Mouse (Mus musculus): ENCODE results near the gene Slc22a23. TPM values are rescaled to one million over a fixed set of nuclear protein-coding genes. Genes with fewer than 3 reads are reported as not detected.

The Slc22a23 gene
- polyA plus RNA-seq, 1 experiment = 12.7 TPM

DNA sequence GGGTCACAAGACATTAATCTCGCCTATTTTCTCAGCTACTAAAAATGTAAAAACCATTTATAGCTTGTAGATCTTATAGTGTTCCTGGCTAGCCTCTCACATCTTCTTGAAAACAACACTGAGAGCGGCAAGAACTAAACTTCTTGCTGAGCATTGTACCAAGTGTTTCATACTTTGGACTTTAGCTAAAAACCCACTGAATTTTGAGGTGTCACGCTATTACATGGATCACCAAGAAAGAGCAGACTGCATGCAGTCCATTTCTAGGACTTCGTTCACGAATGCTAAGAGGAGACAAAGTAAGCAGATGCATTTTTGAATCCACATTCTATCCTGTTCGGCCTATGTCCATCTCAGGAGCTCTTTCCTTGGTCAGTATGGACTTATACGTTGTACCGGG lies 78.9 kb downstream of the Slc22a23 start:
- Histone ChIP-seq H3K27me3 (ENCODE audit: control insufficient read depth, insufficient read depth, low read length) (no peaks in the 10 kb centered on the region), H3K4me3 (ENCODE audit: control insufficient read depth, insufficient read depth, low read length) (no peak overlapping the region), H3K27ac (ENCODE audit: control insufficient read depth, insufficient read depth, low read length) (no peak overlapping the region), H3K4me1 (replicated peaks; ENCODE audit: control insufficient read depth, insufficient read depth, low read length) (no peaks in the 10 kb centered on the region), H3K36me3 (ENCODE audit: control insufficient read depth, insufficient read depth, low read length) (no peaks in the 10 kb centered on the region)
- 95% methylated on average over 8 of the region's 8 CpGs for WGBS
- TF ChIP-seq POLR2A (IDR thresholded peaks at IDR 0.05; ENCODE audit: control insufficient read depth, extremely low read depth, insufficient read depth, low read length, poor library complexity) = no peak
- no peak for TF ChIP-seq CTCF (IDR thresholded peaks at IDR 0.05; ENCODE audit: borderline replicate concordance, control insufficient read depth, extremely low read depth, insufficient read depth, low read length, poor library complexity)
- DNase-seq = no peak

DNA sequence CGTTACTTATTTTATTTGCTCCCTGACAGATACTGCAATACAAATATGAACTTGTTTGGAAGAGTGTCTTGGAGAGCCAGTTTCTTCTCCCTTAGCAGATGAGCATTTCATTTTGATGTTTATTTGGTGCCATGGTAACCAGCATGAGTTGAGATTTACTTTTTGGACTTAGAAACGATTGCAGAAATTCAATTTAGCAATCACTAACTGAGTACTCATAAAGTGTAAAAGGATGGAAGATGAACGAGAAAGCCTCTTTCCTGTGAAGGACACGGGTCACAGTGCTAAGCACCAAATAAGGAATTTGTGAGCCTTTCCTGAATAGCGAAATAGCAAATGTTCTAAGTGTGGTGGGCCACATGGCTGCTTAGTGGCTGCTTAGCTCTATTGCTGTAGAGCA lies 79.4 kb downstream of the Slc22a23 start:
- no peak overlapping the region for H3K4me3 ChIP-seq (ENCODE audit: control insufficient read depth, insufficient read depth, low read length)
- no peak for DNase-seq
- no peak overlapping the region for H3K27ac ChIP-seq (ENCODE audit: control insufficient read depth, insufficient read depth, low read length)
- H3K36me3 ChIP-seq (ENCODE audit: control insufficient read depth, insufficient read depth, low read length) = no peaks in the 10 kb centered on the region
- no peaks in the 10 kb centered on the region for H3K4me1 ChIP-seq (replicated peaks; ENCODE audit: control insufficient read depth, insufficient read depth, low read length)
- 86% methylated on average over 5 of the region's 5 CpGs for WGBS
- TF ChIP-seq POLR2A (IDR thresholded peaks at IDR 0.05; ENCODE audit: control insufficient read depth, extremely low read depth, insufficient read depth, low read length, poor library complexity) = no peak
- TF ChIP-seq CTCF (IDR thresholded peaks at IDR 0.05; ENCODE audit: borderline replicate concordance, control insufficient read depth, extremely low read depth, insufficient read depth, low read length, poor library complexity) = no peak
- H3K27me3 ChIP-seq (ENCODE audit: control insufficient read depth, insufficient read depth, low read length) = no peaks in the 10 kb centered on the region

DNA sequence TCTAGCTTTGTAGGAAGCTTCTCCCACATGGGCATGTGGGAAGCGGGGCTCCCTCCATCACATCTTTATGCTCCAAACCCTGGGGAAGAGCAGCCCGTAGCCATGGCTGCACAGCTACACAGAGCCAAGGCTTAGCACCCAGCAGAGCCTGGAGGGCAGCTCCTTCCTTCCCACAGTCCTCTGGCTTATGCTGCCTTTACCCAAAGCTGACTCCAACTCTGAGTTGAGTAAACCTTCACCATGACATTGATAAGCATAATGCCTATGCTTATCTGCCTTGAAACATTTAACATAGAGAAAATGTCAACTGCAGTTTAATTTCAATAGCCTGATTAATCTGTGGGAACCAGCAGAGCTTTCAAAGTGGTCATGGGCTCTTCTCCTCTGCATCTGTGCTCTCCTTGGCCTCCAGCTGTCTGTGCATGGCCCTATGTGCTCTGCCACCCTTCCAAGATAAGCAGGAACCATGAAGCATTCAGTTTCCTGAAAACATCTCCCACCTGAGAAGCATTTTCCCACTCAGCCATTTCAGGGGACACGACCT lies 79.9 kb downstream of the Slc22a23 start:
- Histone ChIP-seq H3K36me3 (ENCODE audit: control insufficient read depth, insufficient read depth, low read length) (no peaks in the 10 kb centered on the region), H3K27me3 (ENCODE audit: control insufficient read depth, insufficient read depth, low read length) (no peaks in the 10 kb centered on the region), H3K4me3 (ENCODE audit: control insufficient read depth, insufficient read depth, low read length) (no peak overlapping the region), H3K27ac (ENCODE audit: control insufficient read depth, insufficient read depth, low read length) (no peak overlapping the region), H3K4me1 (replicated peaks; ENCODE audit: control insufficient read depth, insufficient read depth, low read length) (no peaks in the 10 kb centered on the region)
- TF ChIP-seq POLR2A (IDR thresholded peaks at IDR 0.05; ENCODE audit: control insufficient read depth, extremely low read depth, insufficient read depth, low read length, poor library complexity) (no peak), CTCF (IDR thresholded peaks at IDR 0.05; ENCODE audit: borderline replicate concordance, control insufficient read depth, extremely low read depth, insufficient read depth, low read length, poor library complexity) (no peak)
- 93% methylated on average over 3 of the region's 3 CpGs for WGBS
- DNase-seq = no peak

DNA sequence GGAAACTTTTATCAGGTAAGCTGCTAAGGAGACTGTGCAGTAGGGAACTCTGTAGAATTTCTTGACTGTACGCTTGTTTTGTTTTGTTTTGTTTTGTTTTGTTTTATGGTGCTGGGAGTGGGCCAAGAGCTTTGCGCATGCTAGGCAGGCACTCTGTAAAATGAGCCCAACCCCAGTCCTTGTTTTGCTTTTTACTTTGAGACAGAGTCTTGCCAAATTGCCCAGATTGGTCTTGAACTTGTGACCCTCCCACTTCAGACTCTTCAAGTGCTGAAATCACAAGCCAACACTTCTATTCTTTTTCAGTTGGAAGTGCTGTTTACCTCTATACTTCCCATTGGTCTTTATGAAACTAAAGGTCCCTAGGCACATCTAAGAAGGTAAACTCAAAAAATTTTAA lies 80.5 kb downstream of the Slc22a23 start:
- Histone ChIP-seq H3K27me3 (ENCODE audit: control insufficient read depth, insufficient read depth, low read length) (no peaks in the 10 kb centered on the region), H3K4me3 (ENCODE audit: control insufficient read depth, insufficient read depth, low read length) (no peak overlapping the region), H3K36me3 (ENCODE audit: control insufficient read depth, insufficient read depth, low read length) (no peaks in the 10 kb centered on the region), H3K4me1 (replicated peaks; ENCODE audit: control insufficient read depth, insufficient read depth, low read length) (no peaks in the 10 kb centered on the region), H3K27ac (ENCODE audit: control insufficient read depth, insufficient read depth, low read length) (no peak overlapping the region)
- TF ChIP-seq POLR2A (IDR thresholded peaks at IDR 0.05; ENCODE audit: control insufficient read depth, extremely low read depth, insufficient read depth, low read length, poor library complexity) (no peak), CTCF (IDR thresholded peaks at IDR 0.05; ENCODE audit: borderline replicate concordance, control insufficient read depth, extremely low read depth, insufficient read depth, low read length, poor library complexity) (no peak)
- 89% methylated on average over 2 of the region's 2 CpGs for WGBS
- DNase-seq = no peak

DNA sequence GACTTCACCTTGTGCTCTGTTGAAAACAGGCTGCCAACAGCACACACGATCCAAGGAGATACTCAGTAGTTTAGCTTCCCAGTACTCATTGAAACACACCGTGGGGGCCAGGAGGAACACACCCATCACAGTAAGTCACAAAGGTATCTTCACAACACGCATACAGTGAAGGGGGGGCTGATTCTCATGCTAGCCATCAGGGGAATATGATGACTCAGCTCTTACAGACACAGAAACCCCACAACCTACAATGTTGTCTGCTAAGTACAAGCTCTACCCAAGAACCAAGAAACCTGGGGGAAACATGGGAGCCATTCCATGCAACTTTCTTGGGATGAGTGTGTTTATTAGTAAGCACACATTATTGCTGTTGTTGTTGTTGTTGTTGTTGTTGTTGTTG lies 86.2 kb downstream of the Slc22a23 start:
- 87% methylated on average over 3 of the region's 3 CpGs for WGBS
- TF ChIP-seq POLR2A (IDR thresholded peaks at IDR 0.05; ENCODE audit: control insufficient read depth, extremely low read depth, insufficient read depth, low read length, poor library complexity) = no peak
- TF ChIP-seq CTCF (IDR thresholded peaks at IDR 0.05; ENCODE audit: borderline replicate concordance, control insufficient read depth, extremely low read depth, insufficient read depth, low read length, poor library complexity) = no peak
- no peak for DNase-seq
- H3K36me3 ChIP-seq (ENCODE audit: control insufficient read depth, insufficient read depth, low read length) = no peaks in the 10 kb centered on the region
- H3K4me3 ChIP-seq (ENCODE audit: control insufficient read depth, insufficient read depth, low read length) = no peak overlapping the region
- H3K4me1 ChIP-seq (replicated peaks; ENCODE audit: control insufficient read depth, insufficient read depth, low read length) = no peaks in the 10 kb centered on the region
- H3K27ac ChIP-seq (ENCODE audit: control insufficient read depth, insufficient read depth, low read length) = no peak overlapping the region
- no peaks in the 10 kb centered on the region for H3K27me3 ChIP-seq (ENCODE audit: control insufficient read depth, insufficient read depth, low read length)

DNA sequence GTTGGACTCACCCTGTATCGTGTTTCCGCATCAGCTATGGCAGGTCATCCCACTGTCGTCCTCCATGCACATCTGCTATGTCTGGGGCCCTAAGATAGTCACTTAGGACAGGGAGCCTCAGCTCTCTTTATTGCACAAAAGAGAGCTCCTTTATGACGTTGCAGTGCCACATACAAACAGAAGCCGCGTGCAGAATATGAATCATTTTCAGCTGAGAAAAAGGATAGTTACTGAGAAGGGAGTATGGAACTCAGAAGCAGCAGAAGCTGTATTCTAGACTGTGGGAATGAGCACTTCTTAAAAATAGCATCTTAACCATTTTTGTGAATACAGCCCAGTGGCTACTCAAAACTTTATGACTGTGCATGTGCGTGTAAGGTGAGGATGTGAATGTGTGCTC lies 87.8 kb downstream of the Slc22a23 start:
- Histone ChIP-seq H3K4me3 (ENCODE audit: control insufficient read depth, insufficient read depth, low read length) (no peak overlapping the region), H3K36me3 (ENCODE audit: control insufficient read depth, insufficient read depth, low read length) (no peaks in the 10 kb centered on the region), H3K4me1 (replicated peaks; ENCODE audit: control insufficient read depth, insufficient read depth, low read length) (no peaks in the 10 kb centered on the region), H3K27me3 (ENCODE audit: control insufficient read depth, insufficient read depth, low read length) (no peaks in the 10 kb centered on the region), H3K27ac (ENCODE audit: control insufficient read depth, insufficient read depth, low read length) (no peak overlapping the region)
- TF ChIP-seq CTCF (IDR thresholded peaks at IDR 0.05; ENCODE audit: borderline replicate concordance, control insufficient read depth, extremely low read depth, insufficient read depth, low read length, poor library complexity) (no peak), POLR2A (IDR thresholded peaks at IDR 0.05; ENCODE audit: control insufficient read depth, extremely low read depth, insufficient read depth, low read length, poor library complexity) (no peak)
- DNase-seq = no peak
- 95% methylated on average over 7 of the region's 7 CpGs for WGBS

DNA sequence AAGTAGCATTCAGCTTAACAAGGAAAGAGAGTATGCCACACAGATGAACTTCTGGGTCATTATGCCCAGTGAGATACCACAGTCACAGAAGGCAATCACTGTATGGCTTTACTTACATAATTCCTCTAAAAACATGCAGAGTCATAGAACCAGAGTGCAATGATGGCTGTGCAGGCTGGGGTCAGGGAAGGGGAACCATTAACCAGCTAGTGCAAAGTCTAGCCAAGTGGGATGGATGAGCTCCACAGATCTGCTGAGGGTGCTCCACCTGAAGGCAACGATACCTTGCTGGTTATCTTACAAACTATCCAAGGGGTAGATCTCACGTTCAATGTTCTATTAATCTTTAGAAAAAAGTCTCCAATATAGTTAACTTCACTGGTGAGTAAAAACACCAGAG lies 88.3 kb downstream of the Slc22a23 start:
- no peaks in the 10 kb centered on the region for H3K36me3 ChIP-seq (ENCODE audit: control insufficient read depth, insufficient read depth, low read length)
- no peaks in the 10 kb centered on the region for H3K4me1 ChIP-seq (replicated peaks; ENCODE audit: control insufficient read depth, insufficient read depth, low read length)
- WGBS = 94% methylated on average over 2 of the region's 2 CpGs
- TF ChIP-seq CTCF (IDR thresholded peaks at IDR 0.05; ENCODE audit: borderline replicate concordance, control insufficient read depth, extremely low read depth, insufficient read depth, low read length, poor library complexity) (no peak), POLR2A (IDR thresholded peaks at IDR 0.05; ENCODE audit: control insufficient read depth, extremely low read depth, insufficient read depth, low read length, poor library complexity) (no peak)
- H3K4me3 ChIP-seq (ENCODE audit: control insufficient read depth, insufficient read depth, low read length) = no peak overlapping the region
- no peaks in the 10 kb centered on the region for H3K27me3 ChIP-seq (ENCODE audit: control insufficient read depth, insufficient read depth, low read length)
- H3K27ac ChIP-seq (ENCODE audit: control insufficient read depth, insufficient read depth, low read length) = no peak overlapping the region
- DNase-seq = no peak

All from thymus, adult 2 months (tissue).